Mouse (Mus musculus) thymus, postnatal 36 days (tissue): ENCODE measurements at regions not wholly inside any gene's neighbourhood (a gene's known extent, or its start where the extent isn't known, plus 50 kb on each side); places are given as distances from the start of the nearest gene placed in this dataset.

ENCODE experiments used
- DNase-seq, 2 experiments: peaks; one replicate each; pipeline ENCODE4 v3.0.0; 2022; ENCODE audit warnings: mixed read lengths in 2 of 2

DNA sequence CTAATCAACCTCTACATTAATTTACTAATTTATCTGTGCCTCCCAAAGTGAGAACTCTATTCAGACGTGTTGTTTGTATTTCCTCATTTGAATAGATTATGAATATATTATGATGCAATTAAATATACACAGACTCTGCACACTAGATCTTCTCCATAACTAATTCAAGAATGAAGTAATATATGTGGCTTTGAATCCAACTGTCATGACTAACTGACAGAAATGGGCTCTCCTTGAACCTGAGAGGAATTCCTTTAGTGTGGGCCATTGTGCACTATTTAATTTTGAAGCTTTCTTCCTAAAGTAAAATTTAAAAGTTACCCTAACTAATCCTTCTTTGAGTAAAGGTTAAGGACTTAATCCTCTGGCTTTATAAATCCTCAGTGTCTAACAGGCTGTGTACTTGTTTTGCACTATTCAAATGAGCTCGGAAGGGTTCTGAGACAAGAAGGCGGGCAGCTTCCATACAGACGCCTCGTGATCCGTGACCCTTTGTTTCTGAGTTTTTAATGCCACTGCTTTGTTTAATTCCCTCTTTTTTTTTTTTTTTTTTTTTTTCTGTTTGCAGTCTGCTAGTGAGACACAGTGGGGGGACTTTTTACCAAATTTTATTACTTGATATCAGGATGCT, 128.0 kb upstream of the Sox2 start:
- no peak for DNase-seq

DNA sequence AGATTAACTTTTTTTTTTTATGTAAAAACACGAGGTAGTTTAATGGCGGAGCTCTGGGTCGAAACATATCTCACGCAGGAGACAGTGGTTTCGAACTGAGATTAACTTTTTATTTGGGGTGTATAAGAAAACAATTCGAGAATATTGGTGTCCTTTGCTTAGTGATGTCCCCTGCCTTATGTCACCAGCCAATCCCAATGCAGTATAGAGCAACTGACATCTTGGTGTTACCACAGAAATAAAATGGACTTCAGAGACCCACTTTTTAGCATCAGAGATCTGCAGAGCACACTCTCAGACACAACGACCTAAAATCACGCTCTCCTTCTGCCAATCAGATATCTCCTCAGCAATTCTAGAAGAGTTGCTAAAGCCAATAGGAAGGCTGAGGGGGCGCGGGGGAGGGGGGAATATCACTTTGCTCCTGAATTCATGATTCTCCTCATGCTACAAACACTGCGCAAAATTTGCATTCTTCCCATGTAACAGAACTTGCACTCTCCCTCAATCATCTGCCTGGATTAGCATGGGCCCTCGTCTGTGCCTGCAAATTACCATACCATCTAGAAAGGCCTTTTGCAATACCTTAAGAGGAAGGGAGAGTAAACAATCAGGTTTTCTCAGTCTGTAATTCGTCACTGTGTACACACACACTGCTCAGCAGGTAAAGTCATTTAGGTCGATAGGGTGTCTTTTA, 128.7 kb upstream of the Sox2 start:
- DNase-seq = no peak

GRCm38 (mm10) chr3:34512503-34513145, 137.6 kb upstream of the Sox2 start:
- no peak for DNase-seq

DNA sequence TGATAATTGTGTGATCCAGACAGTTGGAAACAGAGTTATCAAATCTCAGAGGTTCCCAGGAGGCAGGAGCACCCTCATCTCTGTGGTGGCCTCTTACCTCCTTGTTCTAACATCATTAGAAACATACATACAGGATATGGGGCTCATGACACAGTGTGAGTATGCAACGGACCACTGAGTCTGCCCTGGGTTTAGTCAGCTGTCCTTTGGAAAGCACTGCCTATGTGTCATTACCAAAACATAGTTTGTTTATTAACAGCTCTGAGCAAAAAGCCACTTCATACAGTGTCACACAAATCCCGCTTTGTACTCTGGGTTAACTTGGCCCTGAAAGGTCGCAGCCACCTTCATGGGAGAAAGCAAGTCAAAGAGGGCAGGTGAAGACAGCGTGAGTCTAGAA, 139.5 kb upstream of the Sox2 start:
- no peak for DNase-seq

- no peak for DNase-seq
Measured at GRCm38 (mm10) chr3:34509160-34509559, 141.0 kb upstream of the Sox2 start.

GRCm38 (mm10) chr3:34504573-34504894, 145.7 kb upstream of the Sox2 start:
- no peak for DNase-seq

DNA sequence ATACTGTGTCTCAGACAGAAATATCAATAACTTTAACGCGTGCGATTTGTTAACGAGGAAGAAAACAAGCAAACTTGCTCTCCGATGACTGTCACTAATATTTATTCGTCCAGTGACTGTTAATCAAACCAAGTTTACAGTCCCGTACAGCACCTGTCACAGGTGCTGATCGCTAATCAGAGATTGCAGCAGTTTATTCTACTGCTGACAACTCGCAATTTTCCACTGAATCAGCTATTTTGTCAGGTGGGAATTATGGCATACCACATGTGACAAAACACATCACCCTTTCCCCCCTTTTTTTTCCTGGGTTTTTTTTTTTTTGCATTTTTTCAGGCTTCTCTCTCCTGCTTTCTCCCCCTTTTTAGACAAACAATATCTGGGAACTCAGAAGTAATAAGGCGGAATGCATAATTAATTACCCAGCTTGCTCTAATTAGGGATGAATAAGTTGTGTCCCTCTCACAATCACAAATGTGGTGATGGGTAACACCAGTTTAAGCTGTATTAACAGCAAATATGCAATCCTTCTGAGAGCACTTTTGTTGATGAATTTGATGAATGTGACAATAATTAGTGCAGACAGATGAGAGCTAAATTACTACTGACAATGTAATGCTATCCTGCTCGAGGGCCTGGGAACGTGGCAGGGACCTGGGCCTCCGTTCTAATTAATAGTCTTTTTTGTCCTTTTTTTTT, 146.2 kb upstream of the Sox2 start:
- no peak for DNase-seq

DNA sequence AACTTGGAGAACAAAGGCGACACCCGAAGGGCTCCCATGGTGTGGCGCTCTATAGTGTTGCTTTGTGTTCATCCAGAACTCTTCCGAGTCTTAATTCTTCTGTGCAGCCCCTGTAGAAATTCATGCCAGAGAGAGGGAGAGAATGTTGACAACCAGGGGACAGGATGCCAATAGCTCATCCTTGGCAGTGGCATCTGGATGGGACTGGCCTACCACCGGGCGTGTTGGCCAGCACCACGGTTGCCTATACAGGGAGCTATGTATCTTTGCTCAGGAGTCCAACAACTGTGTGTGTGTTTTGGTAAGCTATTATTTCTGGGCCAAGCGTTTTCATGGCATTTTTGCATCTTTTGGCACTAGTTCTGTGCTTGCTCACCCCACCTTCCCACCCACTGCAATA, 153.4 kb upstream of the Sox2 start:
- DNase-seq = no peak

DNA sequence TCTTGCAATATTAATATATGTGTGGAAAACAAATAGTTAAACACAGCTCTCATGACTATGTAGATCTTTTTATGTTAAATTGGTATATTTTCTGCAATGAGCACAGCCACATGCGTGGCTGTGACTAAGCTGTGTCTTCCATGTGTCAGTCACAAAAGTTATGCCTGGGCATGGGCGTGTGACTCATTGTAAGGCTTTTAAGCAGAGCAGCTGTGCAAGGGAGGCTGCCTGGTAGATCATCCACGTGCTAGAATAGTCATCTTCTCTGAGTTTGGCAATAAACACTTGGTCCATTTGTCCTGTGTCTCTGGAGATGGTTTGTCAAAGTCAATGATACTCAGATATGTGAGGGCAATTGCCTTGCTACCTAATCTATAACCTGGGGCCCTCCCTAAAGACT, 154.6 kb upstream of the Sox2 start:
- DNase-seq = no peak

DNA sequence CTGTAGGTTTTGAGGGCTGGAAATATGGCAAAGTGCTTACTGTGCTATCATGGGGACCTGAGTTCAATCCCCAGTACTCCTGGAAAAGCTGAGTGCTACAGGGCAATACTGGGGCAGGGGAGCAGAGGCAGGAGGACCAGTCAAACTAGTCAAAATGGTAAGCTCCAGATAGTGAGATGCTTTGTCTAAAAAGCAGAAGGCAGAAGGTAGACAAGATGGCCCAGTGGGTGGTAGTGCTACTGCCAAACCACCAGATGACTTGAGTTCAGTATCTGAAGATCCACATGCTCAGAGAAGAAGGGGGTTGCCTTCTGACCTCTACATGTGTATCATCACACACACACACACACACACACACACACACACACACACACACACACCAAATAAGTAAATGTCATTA, 156.3 kb upstream of the Sox2 start:
- DNase-seq = no peak

- DNase-seq = no peak
Measured at GRCm38 (mm10) chr3:34489008-34489407, 161.2 kb upstream of the Sox2 start.

DNA sequence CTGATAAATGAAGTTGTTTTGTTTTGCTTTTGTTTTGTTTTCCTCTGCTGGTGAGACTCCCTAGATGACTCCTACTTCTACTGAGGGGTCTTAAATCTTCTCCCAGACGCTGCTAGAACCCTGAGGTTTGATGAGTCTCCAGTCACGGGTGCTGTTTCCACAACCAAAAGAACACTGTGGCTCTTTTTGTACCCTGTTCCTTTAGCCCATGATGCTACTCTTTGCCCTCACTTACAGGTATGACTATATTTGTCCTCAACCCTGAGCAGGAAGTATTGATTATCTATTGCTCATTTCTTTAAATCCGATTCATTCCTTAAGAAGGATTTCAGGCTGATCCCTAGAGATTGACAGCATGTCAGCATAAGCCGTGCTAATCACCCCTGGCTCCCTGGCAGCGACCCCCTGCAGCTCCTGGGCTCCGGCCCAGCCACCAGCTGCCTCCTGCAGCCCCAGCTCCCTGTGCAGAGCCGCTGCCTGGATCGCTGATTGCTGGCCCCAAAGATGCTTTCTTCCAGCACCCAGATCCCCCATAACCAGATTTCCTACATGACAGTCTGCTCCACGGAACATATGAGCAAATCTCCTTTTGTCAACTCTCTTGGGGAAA, 163.7 kb upstream of the Sox2 start:
- DNase-seq = no peak

GRCm38 (mm10) chr3:34485345-34486223, 164.6 kb upstream of the Sox2 start:
- DNase-seq = no peak

- no peak for DNase-seq
Measured at GRCm38 (mm10) chr3:34483934-34484333, 166.3 kb upstream of the Sox2 start.

GRCm38 (mm10) chr3:34481821-34482713, 168.1 kb upstream of the Sox2 start:
- DNase-seq = no peak

GRCm38 (mm10) chr3:34481314-34481713, 168.9 kb upstream of the Sox2 start:
- no peak for DNase-seq

DNA sequence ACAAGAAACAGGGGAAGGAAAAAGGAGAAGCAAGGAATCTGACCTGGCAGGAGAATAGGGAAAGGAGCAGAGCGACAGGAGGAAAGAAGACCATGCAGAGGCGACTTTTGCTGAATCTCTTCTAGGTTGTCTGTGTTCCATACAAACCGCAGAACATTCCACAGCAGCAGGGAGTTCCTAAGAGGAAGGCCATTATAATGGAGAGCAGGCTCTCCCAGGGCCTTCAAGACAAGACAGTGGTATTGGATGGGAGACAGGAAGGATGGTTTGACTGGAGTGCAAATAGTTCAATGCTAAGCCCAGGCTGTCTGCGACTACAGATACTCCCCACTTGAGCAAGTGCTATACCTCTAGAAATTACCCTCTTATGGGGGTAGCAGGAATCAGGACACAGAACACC, 176.1 kb upstream of the Sox2 start:
- DNase-seq = no peak

- DNase-seq = no peak
Measured at GRCm38 (mm10) chr3:34470721-34471120, 179.5 kb upstream of the Sox2 start.

- no peak for DNase-seq
Measured at GRCm38 (mm10) chr3:34469946-34470345, 180.3 kb upstream of the Sox2 start.

DNA sequence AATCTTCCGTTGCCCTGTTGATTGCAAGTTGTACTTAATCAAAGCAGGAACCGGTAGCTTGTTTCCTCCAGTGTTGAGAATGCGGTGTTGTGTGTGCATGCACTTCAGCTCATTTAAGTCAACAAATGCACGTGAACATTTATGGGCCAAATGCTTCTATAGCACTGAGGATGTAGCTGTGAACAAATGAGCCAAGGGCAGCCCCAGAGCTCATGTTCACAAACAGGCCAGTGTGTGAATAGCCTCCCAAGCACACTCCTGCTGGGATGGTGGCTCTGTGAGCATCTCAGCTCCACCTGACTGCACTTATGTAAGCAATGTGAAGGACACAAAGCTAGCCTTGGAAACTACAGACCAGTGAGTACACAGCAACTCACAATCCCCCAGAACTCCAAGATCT, 183.9 kb upstream of the Sox2 start:
- DNase-seq = no peak
